Mouse (Mus musculus) CH12.LX (cell line): Measurements from ENCODE around the gene Cc2d1a.

ENCODE experiments used
- CHD2 ChIP-seq: IDR thresholded peaks from 2 replicates; pipeline ENCODE4 v1.6.1; 2011; ENCODE audit warnings: low read length, improper control_type of control experiment
- CTCF ChIP-seq, 2 experiments: IDR thresholded peaks in 1 of 2; conservative IDR thresholded peaks in 1 of 2; 2 replicates each; pipeline ENCODE4 v1.5.1; 2011 to 2012; ENCODE audit warnings: low read depth in 2 of 2, low read length in 2 of 2, improper control_type of control experiment in 1 of 2, inconsistent platforms in 1 of 2, mild to moderate bottlenecking in 1 of 2, moderate library complexity in 1 of 2
- E2F4 ChIP-seq: IDR thresholded peaks from 2 replicates; pipeline ENCODE4 v1.6.1; 2011; ENCODE audit warnings: low read depth, low read length, improper control_type of control experiment; ENCODE audit not compliant: insufficient replicate concordance
- EP300 ChIP-seq: IDR thresholded peaks from 2 replicates; pipeline ENCODE4 v1.6.1; 2011; ENCODE audit warnings: low read length, improper control_type of control experiment
- JUND ChIP-seq: conservative IDR thresholded peaks from 2 replicates; pipeline ENCODE4 v1.6.1; 2011; ENCODE audit warnings: low read depth, low read length, improper control_type of control experiment
- KAT2A ChIP-seq: IDR thresholded peaks from 2 replicates; pipeline ENCODE4 v1.6.1; 2012; ENCODE audit warnings: low read length, improper control_type of control experiment, inconsistent platforms; ENCODE audit not compliant: insufficient replicate concordance
- MXI1 ChIP-seq: IDR thresholded peaks from 2 replicates; pipeline ENCODE4 v1.6.1; 2011; ENCODE audit warnings: mild to moderate bottlenecking, low read depth, low read length, improper control_type of control experiment
- NELFE ChIP-seq: IDR thresholded peaks from 2 replicates; pipeline ENCODE4 v1.6.1; 2011; ENCODE audit warnings: low read depth, low read length, improper control_type of control experiment
- POLR2A ChIP-seq: IDR thresholded peaks from 2 replicates; pipeline ENCODE4 v1.6.1; 2011; ENCODE audit warnings: low read depth, mild to moderate bottlenecking, improper control_type of control experiment, low read length
- RAD21 ChIP-seq: IDR thresholded peaks from 2 replicates; pipeline ENCODE4 v1.6.1; 2011; ENCODE audit warnings: low read depth, mild to moderate bottlenecking, low read length, improper control_type of control experiment, moderate library complexity
- TCF12 ChIP-seq: IDR thresholded peaks from 2 replicates; pipeline ENCODE4 v1.6.1; 2014; ENCODE audit warnings: low read depth, mild to moderate bottlenecking, inconsistent platforms, low read length, improper control_type of control experiment
- USF1 ChIP-seq: IDR thresholded peaks from 2 replicates; pipeline ENCODE4 v1.6.1; 2014; ENCODE audit warnings: low read depth, mild to moderate bottlenecking, inconsistent platforms, low read length, improper control_type of control experiment
- ZKSCAN1 ChIP-seq: IDR thresholded peaks from 2 replicates; pipeline ENCODE4 v1.6.1; 2012; ENCODE audit warnings: low read depth, inconsistent platforms, low read length, improper control_type of control experiment, borderline replicate concordance

- TF ChIP-seq JUND (no peak), CTCF (conservative IDR thresholded peaks at IDR 0.05 in 1 of 2, IDR thresholded peaks at IDR 0.05 in 1 of 2; ENCODE audit: low read depth in 2 of 2, low read length in 2 of 2) (no peak), KAT2A (no peak), EP300 (no peak), TCF12 (no peak), USF1 (no peak), RAD21 (no peak), MXI1 (no peak), NELFE (no peak), CHD2 (no peak), POLR2A (no peak), ZKSCAN1 (no peak), E2F4 (no peak)
Measured at GRCm38 (mm10) chr8:84115646-84116045, 32.1 kb downstream of the Cc2d1a start.
